ENCODE assay signal across 23 mouse cellular contexts in the genomic region with DNA sequence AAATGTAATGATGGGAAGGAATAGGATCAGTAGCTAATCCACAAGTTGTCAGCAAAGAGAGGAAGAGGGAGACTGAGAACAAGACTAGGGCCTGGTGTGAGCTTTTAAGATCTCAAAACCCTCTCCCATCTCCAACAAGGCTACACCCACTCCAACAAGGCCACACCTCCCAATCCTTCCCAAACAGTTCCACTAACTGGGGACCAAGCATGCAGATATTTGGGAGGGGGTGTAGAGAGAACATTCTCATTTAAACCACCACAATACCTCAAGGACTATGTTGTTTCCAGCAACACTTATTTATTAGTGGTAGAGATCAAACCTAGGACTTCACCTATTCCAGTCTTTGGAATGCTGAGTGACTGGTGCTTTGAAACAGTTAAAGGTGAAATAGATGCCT.
"Had no signal": no experiment of that assay in that cellular context is flagged by ENCODE, and none has a peak within 500 bp of the region (broad histone marks: within the 10 kb centered on the region; RNA-seq: fewer than 3 reads in every experiment).

No protein-coding gene starts in this region.

- DNase-seq: forebrain, postnatal 0 days; gastrocnemius, postnatal 14 days; gastrocnemius, postnatal 36 days; heart, adult 18-20 months; heart, postnatal 14 days; heart, postnatal 36 days; kidney, adult 11 months; kidney, adult 8-10 months; kidney, postnatal 10 days; kidney, postnatal 25 days; layer of hippocampus, adult 9-11 months; layer of hippocampus, postnatal 36 days; left cerebral cortex, postnatal 4 days had no signal

- H3K27ac ChIP-seq: heart, embryonic 10.5 days; hindbrain, embryonic 13.5 days; hindbrain, embryonic 15.5 days; hindbrain, postnatal 0 days; limb, embryonic 13.5 days; limb, embryonic 15.5 days; liver, embryonic 12.5 days; liver, embryonic 14.5 days had no signal

- H3K9me3 ChIP-seq: heart, embryonic 10.5 days; heart, embryonic 12.5 days; hindbrain, embryonic 15.5 days; limb, embryonic 13.5 days; limb, embryonic 15.5 days; liver, embryonic 12.5 days had no signal

- H3K4me3 ChIP-seq: heart, embryonic 10.5 days; heart, embryonic 12.5 days; hindbrain, embryonic 13.5 days; hindbrain, embryonic 15.5 days; limb, embryonic 13.5 days; limb, embryonic 15.5 days; liver, embryonic 12.5 days had no signal

- H3K9ac ChIP-seq: forebrain, postnatal 0 days; heart, embryonic 12.5 days; hindbrain, embryonic 13.5 days; hindbrain, embryonic 15.5 days; limb, embryonic 13.5 days; limb, embryonic 15.5 days; liver, embryonic 12.5 days; liver, embryonic 14.5 days had no signal

- ATAC-seq: forebrain, postnatal 0 days; hindbrain, postnatal 0 days; intestine, embryonic 16.5 days; liver, embryonic 12.5 days had no signal

- H3K4me1 ChIP-seq: limb, embryonic 13.5 days; limb, embryonic 15.5 days had no signal

- H3K4me2 ChIP-seq: heart, embryonic 12.5 days; hindbrain, embryonic 13.5 days; hindbrain, embryonic 15.5 days; limb, embryonic 13.5 days; limb, embryonic 15.5 days; liver, embryonic 12.5 days had no signal

- H3K27me3 ChIP-seq: heart, embryonic 12.5 days; hindbrain, embryonic 13.5 days; hindbrain, embryonic 15.5 days; limb, embryonic 13.5 days; limb, embryonic 15.5 days; liver, embryonic 12.5 days had no signal
